Mouse (Mus musculus) macrophage (primary cell): ENCODE measurements around the gene Susd1. TPM values are rescaled to one million over a fixed set of nuclear protein-coding genes. Genes with fewer than 3 reads are reported as not detected.

Source experiments
- H3K27ac ChIP-seq: fragments of 350-480 bp; formaldehyde crosslinking; 2 replicates; pipeline ENCODE4 v1.9.0; 2021
- H3K36me3 ChIP-seq: fragments of 350-480 bp; formaldehyde crosslinking; 2 replicates; pipeline ENCODE4 v1.9.0; 2021; ENCODE audit errors: inconsistent target
- H3K4me3 ChIP-seq: fragments of 350-480 bp; formaldehyde crosslinking; 2 replicates; pipeline ENCODE4 v1.9.0; 2021; ENCODE audit errors: inconsistent target
- H3K79me2 ChIP-seq: fragments of 350-480 bp; formaldehyde crosslinking; 2 replicates; pipeline ENCODE4 v1.9.0; 2021; ENCODE audit errors: inconsistent target
- WGBS: methylation state at CpG from one replicate; pipeline ENCODE4 v1.1.7; 2026; ENCODE audit warnings: inconsistent platforms; ENCODE audit not compliant: missing documents; 5-methylcytosine and 5-hydroxymethylcytosine counted together
- polyA plus RNA-seq: library from polyadenylated mRNA; stranded (reverse); fragments of 250-400 nt; gene quantifications from 3 replicates; pipeline ENCODE4 v1.2.4, GENCODE M21; 2018; ENCODE audit warnings: inconsistent platforms

The Susd1 gene
- polyA plus RNA-seq, 1 experiment from 2014 or later, result 18.4 TPM

DNA sequence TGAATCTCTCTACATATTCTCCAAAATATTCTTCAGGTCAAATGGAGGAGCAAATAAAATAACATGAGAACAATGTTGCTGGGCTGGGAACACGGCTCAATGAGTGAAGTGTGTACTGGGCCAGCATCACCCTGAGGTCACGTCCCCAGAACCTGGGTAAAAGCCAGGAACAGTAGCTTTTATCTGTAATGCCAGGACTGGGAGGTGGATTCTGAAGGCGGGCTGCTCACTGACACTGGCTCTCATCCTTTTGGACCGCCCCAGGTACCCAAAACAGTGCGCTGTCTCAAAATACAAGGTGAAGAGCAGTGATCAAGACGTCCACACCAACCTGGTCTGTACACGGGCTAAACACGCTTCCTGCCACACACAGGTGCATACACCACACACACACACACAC lies 78.5 kb downstream of the Susd1 start:
- H3K27ac ChIP-seq, result no peak overlapping the region
- no peak overlapping the region for H3K4me3 ChIP-seq
- H3K79me2 ChIP-seq, result no peaks in the 10 kb centered on the region
- no peaks in the 10 kb centered on the region for H3K36me3 ChIP-seq
- WGBS, result 92% methylated on average over 8 of the region's 8 CpGs

DNA sequence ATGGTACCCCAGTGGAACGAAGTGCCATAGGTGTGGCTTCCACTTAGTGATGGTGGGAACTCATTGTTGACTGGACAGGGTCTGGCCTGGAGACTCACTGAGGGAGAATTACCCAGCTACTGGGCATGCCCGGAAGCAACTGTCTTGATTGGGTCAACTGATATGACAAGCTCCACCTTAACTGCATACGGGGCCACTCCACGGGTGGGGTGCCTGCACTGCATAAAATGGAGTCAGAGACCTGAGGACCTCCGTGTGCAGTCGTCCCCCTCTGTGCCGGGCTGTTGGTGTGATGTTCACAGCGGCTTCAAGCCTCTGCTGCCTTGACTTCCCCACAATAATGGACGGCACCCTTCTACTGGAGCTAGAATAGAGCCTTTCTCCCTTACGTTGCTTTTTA lies 79.5 kb downstream of the Susd1 start:
- no peak overlapping the region for H3K27ac ChIP-seq
- H3K36me3 ChIP-seq, result no peaks in the 10 kb centered on the region
- H3K4me3 ChIP-seq, result no peak overlapping the region
- H3K79me2 ChIP-seq, result no peaks in the 10 kb centered on the region
- over 99% methylated on average over 10 of the region's 10 CpGs for WGBS

- Histone ChIP-seq H3K4me3 (no peak overlapping the region), H3K27ac (no peak overlapping the region), H3K79me2 (no peaks in the 10 kb centered on the region), H3K36me3 (no peaks in the 10 kb centered on the region)
- WGBS, result 57% methylated on average over 1 of the region's 1 CpGs
These were observed 83.0 kb downstream of the Susd1 start for GRCm38 (mm10) chr4:59355421-59355820.

- no peaks in the 10 kb centered on the region for H3K79me2 ChIP-seq
- H3K4me3 ChIP-seq, result no peak overlapping the region
- H3K27ac ChIP-seq, result no peak overlapping the region
- H3K36me3 ChIP-seq, result no peaks in the 10 kb centered on the region
- 91% methylated on average over 3 of the region's 3 CpGs for WGBS
These were observed 83.8 kb downstream of the Susd1 start for GRCm38 (mm10) chr4:59354666-59355065.

DNA sequence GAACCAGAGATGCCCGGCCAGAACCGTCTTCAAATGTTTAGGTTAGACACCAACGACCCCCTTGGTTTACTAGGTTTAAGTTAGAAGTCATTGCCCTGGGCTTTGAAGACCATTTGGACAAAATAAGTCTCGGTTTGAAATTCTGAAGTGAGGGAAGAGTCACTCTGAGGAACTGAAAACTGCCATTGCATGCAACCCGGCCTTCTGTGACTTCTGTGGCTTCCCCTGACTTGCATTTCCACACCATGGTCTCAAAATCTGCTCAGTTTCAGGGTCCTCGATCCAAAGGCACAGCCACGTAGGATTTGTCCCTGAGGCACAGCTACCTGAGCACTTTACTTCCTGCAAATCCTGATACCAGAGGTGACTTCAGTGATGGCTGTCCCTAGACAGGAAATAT lies 86.5 kb downstream of the Susd1 start:
- 29% methylated on average over 7 of the region's 7 CpGs for WGBS
- H3K79me2 ChIP-seq, result no peaks in the 10 kb centered on the region
- no peaks in the 10 kb centered on the region for H3K36me3 ChIP-seq
- H3K4me3 ChIP-seq, result no peak overlapping the region
- peak overlapping the region; percentile 81 for H3K27ac ChIP-seq

DNA sequence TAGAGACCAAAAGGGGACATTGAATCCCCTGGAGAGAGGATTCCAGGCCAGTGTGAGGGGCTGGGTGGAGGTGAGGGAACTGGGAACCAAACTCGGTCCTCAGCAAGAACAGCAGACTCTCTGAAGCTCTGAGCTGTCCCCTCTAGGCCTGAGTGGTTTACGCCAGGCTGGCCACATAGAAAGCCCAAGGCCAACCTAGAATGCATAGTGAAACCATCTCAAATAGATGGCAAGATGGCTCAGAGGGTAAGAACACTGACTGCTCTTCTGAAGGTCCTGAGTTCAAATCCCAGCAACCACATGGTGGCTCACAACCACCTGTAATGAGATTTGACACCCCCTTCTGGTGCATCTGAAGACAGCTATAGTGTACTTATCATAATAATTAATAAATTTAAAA lies 88.1 kb downstream of the Susd1 start:
- WGBS, result 86% methylated on average over 2 of the region's 2 CpGs
- Histone ChIP-seq H3K79me2 (no peaks in the 10 kb centered on the region), H3K36me3 (no peaks in the 10 kb centered on the region), H3K4me3 (no peak overlapping the region), H3K27ac (no peak overlapping the region)

GRCm38 (mm10) chr4:59349425-59350185 lies 88.8 kb downstream of the Susd1 start:
- H3K4me3 ChIP-seq, result no peak overlapping the region
- WGBS, result 62% methylated on average over 7 of the region's 7 CpGs
- no peak overlapping the region for H3K27ac ChIP-seq
- H3K36me3 ChIP-seq, result no peaks in the 10 kb centered on the region
- no peaks in the 10 kb centered on the region for H3K79me2 ChIP-seq

GRCm38 (mm10) chr4:59340714-59341113 lies 97.7 kb downstream of the Susd1 start:
- Histone ChIP-seq H3K27ac (no peak overlapping the region), H3K4me3 (no peak overlapping the region), H3K79me2 (no peaks in the 10 kb centered on the region), H3K36me3 (no peaks in the 10 kb centered on the region)
- WGBS, result 0% methylated on average over 3 of the region's 3 CpGs

- no peaks in the 10 kb centered on the region for H3K36me3 ChIP-seq
- H3K27ac ChIP-seq, result no peak overlapping the region
- 94% methylated on average over 5 of the region's 5 CpGs for WGBS
These were observed 98.4 kb downstream of the Susd1 start for GRCm38 (mm10) chr4:59340046-59340445.

DNA sequence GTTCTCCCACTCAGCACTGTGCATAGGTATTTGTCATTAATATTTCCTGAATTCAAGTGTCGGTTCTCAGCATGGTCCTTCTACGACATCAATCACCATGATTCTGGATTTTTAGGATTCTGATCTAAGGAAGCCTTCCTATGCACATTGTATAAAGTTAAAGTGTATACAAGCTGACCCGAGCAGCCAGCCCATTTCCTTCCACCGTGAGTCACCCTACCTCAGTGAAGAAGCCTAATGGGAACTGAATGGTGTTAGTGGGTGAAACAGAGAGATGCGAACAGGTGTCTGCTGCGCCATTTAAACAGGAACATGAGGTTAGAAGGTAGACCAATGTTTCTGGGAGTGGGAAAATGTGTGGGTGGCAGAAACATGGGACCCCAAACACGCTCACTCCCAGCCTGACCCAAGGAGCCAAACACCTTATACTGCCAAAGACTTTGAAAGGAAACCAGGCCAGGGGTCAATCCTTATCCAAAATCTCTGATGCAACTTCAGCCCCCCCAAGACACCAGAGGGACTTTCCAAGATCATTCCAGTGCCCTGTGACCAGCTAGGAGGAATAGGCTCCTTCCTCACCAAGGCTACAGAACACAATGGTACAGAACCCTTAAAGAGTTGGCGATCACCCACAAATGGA lies 99.4 kb downstream of the Susd1 start:
- WGBS, result 85% methylated on average over 8 of the region's 8 CpGs
- H3K4me3 ChIP-seq, result no peak overlapping the region
- no peaks in the 10 kb centered on the region for H3K79me2 ChIP-seq
- no peaks in the 10 kb centered on the region for H3K36me3 ChIP-seq
- H3K27ac ChIP-seq, result no peak overlapping the region

More at GRCm38 (mm10) chr4:59340046-59340445, 98.4 kb downstream of the Susd1 start:
- Histone ChIP-seq H3K79me2 (no peaks in the 10 kb centered on the region), H3K4me3 (no peak overlapping the region)

DNA sequence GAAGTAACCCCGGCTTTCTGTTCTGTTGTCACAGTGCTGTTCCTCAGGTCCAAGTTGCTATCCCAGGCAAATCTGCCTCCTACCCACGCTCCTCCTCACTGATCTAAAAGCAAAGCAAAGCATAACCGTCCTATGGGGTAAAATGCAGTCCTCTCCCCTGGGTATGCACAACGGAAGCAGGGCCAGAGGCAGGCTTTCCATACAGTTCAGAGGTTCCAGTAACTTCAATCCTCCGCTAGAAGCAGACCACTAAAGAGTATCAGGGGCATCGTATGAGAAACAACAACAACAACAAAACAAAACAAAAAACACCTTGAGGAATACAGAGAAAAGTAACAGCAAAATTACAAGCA lies 100.9 kb downstream of the Susd1 start:
- Histone ChIP-seq H3K79me2 (no peaks in the 10 kb centered on the region), H3K27ac (no peak overlapping the region), H3K36me3 (no peaks in the 10 kb centered on the region), H3K4me3 (no peak overlapping the region)
- WGBS, result 95% methylated on average over 6 of the region's 6 CpGs

- WGBS, result 93% methylated on average over 11 of the region's 11 CpGs
- no peaks in the 10 kb centered on the region for H3K79me2 ChIP-seq
These were observed 101.4 kb downstream of the Susd1 start for GRCm38 (mm10) chr4:59336846-59337532.

DNA sequence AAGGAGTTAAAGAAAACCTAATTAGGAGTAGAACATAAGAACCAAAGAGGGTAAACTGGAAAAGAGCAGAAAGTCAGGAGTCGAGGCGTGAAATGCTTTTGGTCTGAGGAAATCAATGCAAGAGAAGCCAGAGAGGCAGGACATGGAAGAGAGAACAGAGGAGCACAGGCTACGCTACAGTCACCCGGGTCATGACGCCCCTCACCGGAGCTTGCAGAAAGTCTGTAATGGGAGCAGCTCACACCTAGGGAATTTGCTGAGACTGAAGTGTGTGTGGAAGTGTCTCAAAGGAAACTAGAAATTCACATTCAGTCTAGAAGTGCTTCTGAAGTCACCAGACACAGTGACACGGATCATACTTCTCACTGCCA lies 102.0 kb downstream of the Susd1 start:
- 96% methylated on average over 7 of the region's 7 CpGs for WGBS

More at GRCm38 (mm10) chr4:59336846-59337532, 101.4 kb downstream of the Susd1 start:
- Histone ChIP-seq H3K27ac (no peak overlapping the region), H3K36me3 (no peaks in the 10 kb centered on the region), H3K4me3 (no peak overlapping the region)

GRCm38 (mm10) chr4:59335616-59336438 lies 102.6 kb downstream of the Susd1 start:
- no peaks in the 10 kb centered on the region for H3K79me2 ChIP-seq
- no peak overlapping the region for H3K27ac ChIP-seq
- H3K36me3 ChIP-seq, result no peaks in the 10 kb centered on the region
- WGBS, result 84% methylated on average over 9 of the region's 9 CpGs
- no peak overlapping the region for H3K4me3 ChIP-seq

More for the DNA sequence above, 102.0 kb downstream of the Susd1 start:
- H3K36me3 ChIP-seq, result no peaks in the 10 kb centered on the region
- H3K79me2 ChIP-seq, result no peaks in the 10 kb centered on the region
- H3K4me3 ChIP-seq, result no peak overlapping the region
- H3K27ac ChIP-seq, result no peak overlapping the region
